Mouse (Mus musculus) stomach, embryonic 16.5 days (tissue): ENCODE results near the gene Cpxm2. TPM values are rescaled to one million over a fixed set of nuclear protein-coding genes. Genes with fewer than 3 reads are reported as not detected.

Experiments
- ATAC-seq: fragments of 200-750 bp; cut with Nextera tagmentation; 2 replicates; pipeline ENCODE4 v1.8.0; 2017; ENCODE audit warnings: moderate number of reproducible peaks, moderate TSS enrichment; ENCODE audit not compliant: insufficient read depth, low FRiP score
- H3K27ac ChIP-seq: fragments of 300-500 bp; sonication (generic); 2 replicates; pipeline ENCODE4 v1.5.1; 2014; ENCODE audit warnings: low read length
- H3K27me3 ChIP-seq: fragments of 300-500 bp; sonication (generic); 2 replicates; pipeline ENCODE4 v1.6.1; 2014; ENCODE audit warnings: low read length, control low read depth, mixed read lengths; ENCODE audit not compliant: control insufficient read depth, insufficient read depth
- H3K36me3 ChIP-seq: fragments of 300-500 bp; sonication (generic); 2 replicates; pipeline ENCODE4 v1.6.1; 2014; ENCODE audit warnings: low read length; ENCODE audit not compliant: control insufficient read depth, insufficient read depth
- H3K4me1 ChIP-seq: fragments of 300-500 bp; sonication (generic); 2 replicates; pipeline ENCODE4 v1.6.1; 2014; ENCODE audit warnings: low read length, control low read depth, mixed read lengths; ENCODE audit not compliant: control insufficient read depth, insufficient read depth
- H3K4me2 ChIP-seq: fragments of 300-500 bp; sonication (generic); 2 replicates; pipeline ENCODE4 v1.6.1; 2014; ENCODE audit warnings: low read depth, low read length, mixed read lengths
- H3K4me3 ChIP-seq: fragments of 300-500 bp; sonication (generic); replicated peaks from 2 replicates; pipeline ENCODE4 v1.5.1; 2014; ENCODE audit warnings: mild to moderate bottlenecking, low read length
- H3K9ac ChIP-seq: fragments of 300-500 bp; sonication (generic); 2 replicates; pipeline ENCODE4 v1.6.1; 2014; ENCODE audit warnings: low read length
- H3K9me3 ChIP-seq: fragments of 300-500 bp; sonication (generic); replicated peaks from 2 replicates; pipeline ENCODE4 v1.6.1; 2016; ENCODE audit warnings: low read length, control low read depth; ENCODE audit not compliant: control insufficient read depth
- WGBS: fragments of 180-500 bp; shearing (Covaris S2); extraction: QIAGEN DNeasy Blood & Tissue Kit; methylation state at CpG from one replicate; pipeline ENCODE4 v1.1.7; 2014; 5-methylcytosine and 5-hydroxymethylcytosine counted together
- polyA plus RNA-seq: library from polyadenylated mRNA; unstranded; fragments of >200 nt; fragmentation: Nextera tagmentation; extraction: Ambion mirVana; gene quantifications from 2 replicates; pipeline ENCODE4 v1.2.1, GENCODE M21; 2015

Cpxm2 gene
- polyA plus RNA-seq, 1 experiment from 2014 or later = 4.5 TPM

DNA sequence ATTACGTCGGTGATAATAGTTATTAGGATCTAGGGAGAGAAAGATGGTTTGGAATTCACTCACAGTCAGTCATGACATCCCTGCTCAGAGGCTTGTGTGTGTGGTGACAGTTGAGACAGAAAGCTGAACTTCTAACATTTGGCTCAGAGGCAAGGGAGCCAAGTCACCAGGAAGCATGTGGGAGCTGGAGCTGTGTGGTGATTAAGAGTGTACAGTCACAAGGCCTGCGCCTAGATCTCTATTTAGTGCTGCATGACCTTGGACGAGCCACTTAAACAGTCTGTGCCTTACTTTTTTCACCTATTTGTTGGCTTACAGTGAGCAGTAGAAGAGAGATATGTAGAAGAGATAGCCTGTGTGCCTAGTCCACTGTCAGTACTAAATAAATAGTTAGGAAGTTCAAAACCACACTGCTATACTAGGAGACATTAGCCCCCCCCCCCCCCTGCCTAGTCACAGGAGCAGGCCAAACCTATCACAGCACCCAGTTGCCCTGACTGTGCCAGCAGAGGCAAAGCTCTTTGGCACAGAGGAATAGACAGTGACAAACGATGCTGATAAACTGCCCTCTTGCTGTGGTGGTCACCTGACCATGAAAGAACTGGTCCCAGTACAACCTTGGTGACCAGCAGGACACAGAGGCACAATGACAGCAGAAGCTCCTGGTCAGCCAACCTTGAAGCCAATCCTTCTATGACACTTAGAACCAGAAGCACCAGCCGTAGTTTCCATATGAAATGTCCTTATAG lies 83.5 kb downstream of the Cpxm2 start:
- no peak overlapping the region for H3K4me2 ChIP-seq
- H3K9ac ChIP-seq = no peak overlapping the region
- 76% methylated on average over 6 of the region's 6 CpGs for WGBS
- no peak overlapping the region for H3K4me3 ChIP-seq
- H3K27me3 ChIP-seq = no peaks in the 10 kb centered on the region
- H3K4me1 ChIP-seq = no peaks in the 10 kb centered on the region
- H3K9me3 ChIP-seq = no peaks in the 10 kb centered on the region
- no peak overlapping the region for H3K27ac ChIP-seq
- no peak for ATAC-seq
- no peaks in the 10 kb centered on the region for H3K36me3 ChIP-seq

DNA sequence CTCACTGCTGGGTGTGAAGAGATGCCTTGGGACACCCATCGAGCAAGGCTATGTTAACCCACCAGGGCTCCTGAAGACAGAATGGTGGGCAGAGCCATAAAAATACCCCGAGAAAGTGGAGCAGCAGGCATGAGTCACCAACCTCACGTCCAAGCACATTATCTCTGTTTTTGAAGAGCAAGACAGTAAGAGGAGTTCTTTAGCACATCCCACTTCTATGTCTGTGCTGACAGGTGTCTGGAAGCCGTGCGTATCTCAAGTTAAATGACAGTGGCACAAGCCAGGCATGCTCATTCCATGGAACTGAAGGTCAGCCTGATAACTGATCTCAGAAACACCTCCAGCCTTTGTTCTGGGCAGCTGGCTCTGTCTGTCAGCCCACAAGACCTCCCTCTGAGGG lies 86.6 kb downstream of the Cpxm2 start:
- H3K4me3 ChIP-seq = no peak overlapping the region
- 71% methylated on average over 5 of the region's 5 CpGs for WGBS
- H3K36me3 ChIP-seq = no peaks in the 10 kb centered on the region
- ATAC-seq = no peak
- H3K27me3 ChIP-seq = no peaks in the 10 kb centered on the region
- no peaks in the 10 kb centered on the region for H3K9me3 ChIP-seq
- H3K27ac ChIP-seq = no peak overlapping the region
- H3K4me1 ChIP-seq = no peaks in the 10 kb centered on the region
- H3K4me2 ChIP-seq = no peak overlapping the region
- no peak overlapping the region for H3K9ac ChIP-seq

DNA sequence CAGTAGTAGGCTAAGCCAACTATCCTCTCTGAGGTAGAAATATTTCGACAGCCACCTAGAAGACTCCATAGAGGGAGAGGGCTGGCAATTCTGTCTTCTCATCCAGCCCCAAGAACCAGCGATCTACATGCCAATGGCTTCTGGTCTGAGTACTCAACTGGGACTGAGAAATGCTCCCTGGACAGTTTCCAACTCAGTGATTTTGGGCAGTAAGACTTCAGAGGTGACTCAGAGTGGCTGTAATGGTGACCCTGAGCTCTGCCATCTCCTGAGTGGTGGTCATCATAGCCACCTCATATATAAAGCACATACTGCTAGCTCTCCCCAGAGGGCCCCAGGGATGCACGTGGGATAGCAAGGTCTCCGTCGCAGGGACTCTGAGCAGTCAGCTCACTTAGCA lies 87.0 kb downstream of the Cpxm2 start:
- Histone ChIP-seq H3K36me3 (no peaks in the 10 kb centered on the region), H3K9ac (no peak overlapping the region), H3K27me3 (no peaks in the 10 kb centered on the region), H3K9me3 (no peaks in the 10 kb centered on the region), H3K4me3 (no peak overlapping the region), H3K4me2 (no peak overlapping the region), H3K4me1 (no peaks in the 10 kb centered on the region), H3K27ac (no peak overlapping the region)
- no peak for ATAC-seq
- WGBS = 78% methylated on average over 5 of the region's 5 CpGs

DNA sequence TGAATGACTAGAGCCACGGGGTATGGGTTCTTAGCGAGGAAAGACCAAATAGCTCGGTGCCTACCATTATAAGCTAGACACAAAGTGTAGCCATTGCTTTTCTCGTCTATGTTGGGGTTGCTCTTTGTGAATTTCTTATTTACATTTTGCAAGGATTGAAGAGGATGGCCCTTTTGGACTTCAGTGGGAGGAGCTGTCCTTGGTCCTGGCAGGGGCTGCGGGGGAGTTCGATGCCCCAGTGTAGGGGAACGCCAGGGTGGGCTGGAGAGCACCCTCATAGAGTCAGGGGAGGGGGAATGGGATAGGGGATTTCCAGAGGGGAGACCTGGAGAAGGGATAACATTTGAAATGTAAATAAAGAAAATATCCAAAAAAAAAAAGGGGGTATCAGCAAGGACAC lies 94.4 kb downstream of the Cpxm2 start:
- Histone ChIP-seq H3K9me3 (no peaks in the 10 kb centered on the region), H3K9ac (no peak overlapping the region), H3K27me3 (no peaks in the 10 kb centered on the region), H3K4me3 (no peak overlapping the region), H3K27ac (no peak overlapping the region), H3K4me1 (no peaks in the 10 kb centered on the region), H3K36me3 (no peaks in the 10 kb centered on the region), H3K4me2 (no peak overlapping the region)
- ATAC-seq = no peak
- 71% methylated on average over 7 of the region's 7 CpGs for WGBS

DNA sequence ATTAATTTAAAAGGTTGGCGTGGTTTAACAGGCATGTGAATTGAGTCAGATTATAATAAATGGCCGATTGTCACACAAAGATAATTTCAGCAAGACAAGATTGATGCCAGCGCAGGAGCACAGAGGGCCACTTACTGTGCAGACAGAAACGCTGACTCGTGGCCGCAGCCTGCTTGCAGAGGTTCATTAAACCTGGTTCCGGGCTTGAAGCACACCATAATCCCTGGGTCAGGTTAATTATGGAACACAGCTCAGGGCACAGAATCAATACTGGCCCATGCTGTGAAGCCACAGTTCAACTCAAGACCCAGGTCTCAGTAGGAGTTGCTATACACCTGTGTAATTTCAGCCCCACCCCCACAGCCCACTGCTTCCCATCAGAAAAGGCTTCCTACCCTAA lies 98.0 kb downstream of the Cpxm2 start:
- no peak overlapping the region for H3K4me3 ChIP-seq
- no peaks in the 10 kb centered on the region for H3K27me3 ChIP-seq
- ATAC-seq = no peak
- H3K27ac ChIP-seq = no peak overlapping the region
- H3K9ac ChIP-seq = no peak overlapping the region
- no peaks in the 10 kb centered on the region for H3K4me1 ChIP-seq
- H3K9me3 ChIP-seq = no peaks in the 10 kb centered on the region
- no peak overlapping the region for H3K4me2 ChIP-seq
- WGBS = 67% methylated on average over 7 of the region's 7 CpGs
- H3K36me3 ChIP-seq = no peaks in the 10 kb centered on the region

GRCm38 (mm10) chr7:132046662-132047061 lies 107.9 kb downstream of the Cpxm2 start:
- no peak overlapping the region for H3K27ac ChIP-seq
- no peaks in the 10 kb centered on the region for H3K9me3 ChIP-seq
- H3K4me2 ChIP-seq = no peak overlapping the region
- no peak overlapping the region for H3K4me3 ChIP-seq
- H3K9ac ChIP-seq = no peak overlapping the region
- 31% methylated on average over 4 of the region's 4 CpGs for WGBS
- peaks cover 3% of the 10 kb centered on the region; the same call in 1 of the 2 replicates for H3K27me3 ChIP-seq
- no peaks in the 10 kb centered on the region for H3K36me3 ChIP-seq
- ATAC-seq = no peak; the same call in 1 of the 2 replicates
- no peaks in the 10 kb centered on the region for H3K4me1 ChIP-seq

DNA sequence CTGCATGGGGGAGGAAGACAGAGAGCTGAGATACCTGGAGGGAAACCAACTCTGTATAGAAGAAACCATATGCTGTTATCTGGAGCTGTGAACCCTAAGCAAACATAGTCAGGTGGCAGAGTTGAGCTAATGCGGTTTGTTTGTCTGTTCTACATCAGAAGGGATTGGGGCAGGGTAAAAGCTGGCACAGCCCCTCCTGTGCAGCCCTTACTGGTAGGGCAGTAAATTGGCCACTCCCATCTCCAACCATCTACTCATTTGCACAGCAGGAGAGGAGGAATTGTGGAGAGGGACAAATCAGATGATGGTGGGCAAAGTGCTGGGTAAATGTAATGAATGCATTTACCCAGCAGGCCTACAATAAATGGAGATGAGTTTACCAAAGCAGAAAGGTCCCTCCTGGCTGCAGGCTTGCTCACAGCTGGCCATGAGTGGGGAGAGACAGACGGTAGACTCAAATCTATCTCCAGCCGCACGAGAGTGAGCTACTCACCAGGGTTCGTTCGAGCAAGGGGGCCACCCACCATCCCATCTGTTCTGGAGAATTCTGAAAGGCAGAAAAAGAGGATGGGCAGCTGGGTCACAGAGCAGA lies 122.5 kb downstream of the Cpxm2 start:
- Histone ChIP-seq H3K4me3 (no peak overlapping the region), H3K27ac (no peak overlapping the region), H3K9ac (no peak overlapping the region), H3K36me3 (no peaks in the 10 kb centered on the region), H3K9me3 (no peaks in the 10 kb centered on the region), H3K27me3 (no peaks in the 10 kb centered on the region), H3K4me2 (no peak overlapping the region), H3K4me1 (no peaks in the 10 kb centered on the region)
- WGBS = 50% methylated on average over 6 of the region's 6 CpGs
- ATAC-seq = peak; percentile 40; the same call in 1 of the 2 replicates

DNA sequence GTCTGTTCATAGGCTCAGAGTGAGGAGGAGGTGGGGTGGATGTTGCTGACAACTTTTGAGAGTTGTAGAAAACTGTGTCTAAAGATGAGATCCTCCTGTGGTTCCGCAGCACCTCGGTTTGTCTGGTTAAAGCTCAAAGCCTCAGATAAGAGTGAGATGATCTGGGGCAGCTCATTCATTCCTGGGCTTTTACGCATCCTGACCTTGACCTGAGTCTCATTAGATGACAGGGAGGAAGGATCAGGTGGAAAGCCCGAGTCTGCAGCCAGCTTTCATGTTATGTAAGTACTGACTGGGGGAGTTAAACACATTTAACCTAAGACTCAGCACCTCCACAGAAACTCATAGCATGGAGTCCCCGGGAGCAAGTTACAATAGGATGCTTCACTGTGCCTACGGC lies 127.9 kb downstream of the Cpxm2 start:
- Histone ChIP-seq H3K4me3 (no peak overlapping the region), H3K9me3 (no peaks in the 10 kb centered on the region), H3K4me2 (no peak overlapping the region), H3K4me1 (no peaks in the 10 kb centered on the region), H3K9ac (no peak overlapping the region), H3K27ac (no peak overlapping the region), H3K36me3 (no peaks in the 10 kb centered on the region), H3K27me3 (no peaks in the 10 kb centered on the region)
- ATAC-seq = no peak
- WGBS = 41% methylated on average over 6 of the region's 6 CpGs

GRCm38 (mm10) chr7:132025591-132025990 lies 128.9 kb downstream of the Cpxm2 start:
- Histone ChIP-seq H3K27me3 (no peaks in the 10 kb centered on the region), H3K27ac (no peak overlapping the region), H3K9me3 (no peaks in the 10 kb centered on the region), H3K4me2 (no peak overlapping the region), H3K4me3 (no peak overlapping the region), H3K36me3 (no peaks in the 10 kb centered on the region), H3K4me1 (no peaks in the 10 kb centered on the region), H3K9ac (no peak overlapping the region)
- 68% methylated on average over 6 of the region's 6 CpGs for WGBS
- ATAC-seq = no peak
